Mouse (Mus musculus): ENCODE measurements at regions not wholly inside any gene's neighbourhood (a gene's known extent, or its start where the extent isn't known, plus 50 kb on each side); places are given as distances from the start of the nearest gene placed in this dataset.

DNA sequence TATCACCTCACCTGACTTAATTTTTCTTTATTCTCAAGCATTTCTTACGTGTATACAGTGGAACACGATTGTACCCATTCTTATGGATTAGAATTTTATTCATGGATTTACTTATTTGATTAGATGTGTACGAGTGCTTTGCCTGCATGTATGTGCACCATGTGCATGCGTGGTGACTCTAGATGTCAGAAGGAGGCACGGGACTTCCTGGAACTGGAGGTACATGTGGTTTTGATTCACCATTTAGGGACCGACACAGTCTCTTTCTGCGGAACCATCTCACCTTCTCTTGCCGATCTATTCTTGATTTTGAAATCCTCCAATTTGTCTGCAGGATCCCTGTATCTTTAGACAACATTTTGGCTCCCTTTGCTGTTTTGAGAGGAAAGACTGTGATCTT, 61.2 kb upstream of the Satb1 start:
- no peak for TF ChIP-seq CTCF (conservative IDR thresholded peaks at IDR 0.05; ENCODE audit: insufficient read depth, insufficient read length, low read depth, low read length)
- no peak for TF ChIP-seq POLR2A (IDR thresholded peaks at IDR 0.05; ENCODE audit: low read depth, low read length)
